Mouse (Mus musculus) gastrocnemius, adult 18-20 months (tissue): Measurements from ENCODE around the gene Olfr6. TPM values are rescaled to one million over a fixed set of nuclear protein-coding genes. Genes with fewer than 3 reads are reported as not detected.
"Not testable (repeated sequence)": the region's sequence is repeated elsewhere in the genome, so short reads cannot be mapped to it uniquely, and the experiment has no call there.

ENCODE experiments used
- DNase-seq: peaks from one replicate; pipeline ENCODE4 v3.0.0; 2021; ENCODE audit warnings: low spot score
- long read RNA-seq, 2 experiments: library from polyadenylated mRNA; stranded (forward); transcript quantifications; one replicate each; pipeline ENCODE4 v2.0.0; 2021
- total RNA-seq, 2 experiments: library from RNA; stranded (reverse); gene quantifications; 2 replicates each; pipeline ENCODE4 v1.2.3; 2021

Olfr6 gene
- total RNA-seq = not detected
- long read RNA-seq, experiment 1 = 0 reads
- long read RNA-seq, experiment 2 = 0 reads

DNA sequence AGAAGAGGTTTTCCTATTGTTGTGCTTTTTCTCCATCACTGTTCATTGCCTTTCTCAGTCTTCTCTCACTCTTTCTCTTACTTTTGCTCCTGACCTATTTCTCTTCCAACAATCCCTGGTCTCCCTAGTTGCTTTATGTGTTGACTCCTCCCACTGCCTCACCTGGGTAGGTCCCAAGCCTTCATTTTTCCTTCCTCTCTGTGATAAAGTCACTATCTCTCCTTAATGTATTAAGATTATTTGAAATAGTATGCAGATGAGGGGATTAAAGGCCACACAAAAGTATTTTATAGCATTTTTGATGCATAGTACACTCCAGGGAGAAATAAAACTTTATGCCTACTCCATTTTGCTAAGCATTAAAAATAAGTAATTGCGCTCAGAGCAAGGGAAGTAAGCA lies at the start of gene Olfr6:
TSS of gene Olfr6 (minus strand) at position 101 of the 400 bp plus-strand sequence.
- no peak for DNase-seq

DNA sequence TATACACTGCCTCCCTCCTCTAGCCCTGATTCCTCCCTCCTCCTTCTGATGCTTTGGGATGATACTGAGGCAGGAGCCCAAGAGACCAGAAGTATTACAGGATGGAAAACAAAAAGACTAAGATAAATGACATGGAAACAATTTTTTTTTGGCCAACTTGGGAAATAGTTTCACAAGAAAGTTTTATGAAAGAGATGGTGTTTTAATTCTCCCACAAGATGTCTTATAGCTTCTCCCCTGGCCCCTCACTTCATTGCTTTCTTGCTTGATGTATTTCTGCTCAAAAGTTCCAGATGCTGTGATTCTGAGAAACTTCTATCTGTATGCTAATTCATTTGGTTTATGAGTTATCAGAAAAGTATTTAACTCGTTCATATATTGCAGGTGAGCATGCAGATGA lies 42.2 kb upstream of the Olfr6 start, which contains the start of gene Olfr2:
TSS of gene Olfr2 (minus strand) at position 101 of the 400 bp plus-strand sequence.
- no peak for DNase-seq

DNA sequence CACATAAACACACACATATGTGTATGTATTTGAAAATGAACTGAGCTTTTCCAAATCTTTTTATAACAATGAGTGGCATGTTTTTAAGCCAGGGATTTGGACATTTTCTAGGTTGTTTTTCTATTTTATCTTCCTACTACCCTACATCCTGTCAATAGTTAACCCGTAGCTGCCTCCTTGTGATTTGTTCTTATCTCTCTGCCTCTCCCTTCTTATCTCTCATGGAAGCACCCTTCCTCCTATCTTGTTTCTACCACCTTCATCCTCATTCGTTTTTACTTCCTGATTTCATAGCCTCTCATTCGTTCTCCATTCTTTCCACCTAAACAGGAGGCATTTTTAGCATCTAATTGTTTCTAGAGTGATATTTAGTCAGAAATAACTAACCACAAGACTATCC lies 40.4 kb upstream of the Olfr6 start:
- no peak for DNase-seq

DNA sequence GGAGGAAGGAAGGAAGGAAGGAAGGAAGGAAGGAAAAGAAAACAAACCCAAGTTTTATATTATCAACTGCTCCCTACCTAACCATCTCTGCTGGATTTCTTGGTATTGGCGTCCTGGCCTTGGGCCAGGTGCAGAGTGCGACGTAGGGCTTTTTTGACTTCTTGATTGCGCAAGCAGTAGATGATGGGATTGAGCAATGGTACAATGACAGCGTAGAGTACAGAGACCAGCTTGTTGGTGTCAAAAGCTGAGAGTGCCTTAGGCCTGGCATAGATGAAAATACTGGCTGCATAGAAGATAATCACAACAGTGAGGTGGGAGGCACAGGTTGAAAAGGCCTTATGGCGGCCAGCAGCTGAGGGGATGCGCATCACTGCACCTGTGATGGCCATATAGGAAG lies 37.1 kb upstream of the Olfr6 start:
- no peak for DNase-seq

DNA sequence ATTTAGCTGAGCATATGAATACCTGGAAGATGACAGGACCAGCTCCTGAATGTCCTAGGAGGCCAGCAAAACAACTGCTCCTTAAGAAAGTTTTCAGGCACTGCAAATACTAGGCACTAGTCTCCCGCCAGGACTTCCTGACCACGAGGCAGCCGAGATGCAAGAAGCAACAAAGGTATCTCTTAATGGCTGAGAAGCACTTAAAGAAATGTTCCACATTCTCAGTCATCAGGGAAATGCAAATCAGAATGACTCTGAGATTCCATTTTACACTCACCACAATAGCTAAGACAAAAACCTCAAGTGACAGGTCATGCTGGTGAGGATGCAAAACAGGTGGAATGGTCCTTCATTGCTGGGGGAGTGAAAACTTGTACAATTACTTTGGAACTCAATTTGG lies 21.5 kb upstream of the Olfr6 start:
- no peak for DNase-seq

DNA sequence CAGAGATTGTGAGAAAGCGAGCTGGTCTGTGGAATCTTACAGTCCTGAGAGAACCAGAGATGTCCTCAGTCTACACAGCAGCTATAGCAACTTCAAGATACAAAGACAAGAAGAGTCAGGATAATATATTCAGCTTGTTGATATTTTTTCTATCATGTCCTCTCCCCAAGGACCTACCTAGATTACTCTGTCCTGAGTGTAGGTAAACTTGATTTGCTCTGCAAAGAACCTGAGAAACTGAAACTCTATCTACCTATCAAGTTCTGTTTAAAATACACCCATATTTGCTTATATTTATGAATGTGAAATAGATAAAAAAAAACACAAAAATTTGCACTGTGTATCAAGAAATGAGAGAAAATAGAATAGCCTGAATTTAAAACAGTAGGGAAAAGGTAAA lies 11.6 kb upstream of the Olfr6 start, which contains the start of gene Olfr711:
TSS of gene Olfr711 (minus strand) at position 101 of the 400 bp plus-strand sequence.
- DNase-seq = no peak

DNA sequence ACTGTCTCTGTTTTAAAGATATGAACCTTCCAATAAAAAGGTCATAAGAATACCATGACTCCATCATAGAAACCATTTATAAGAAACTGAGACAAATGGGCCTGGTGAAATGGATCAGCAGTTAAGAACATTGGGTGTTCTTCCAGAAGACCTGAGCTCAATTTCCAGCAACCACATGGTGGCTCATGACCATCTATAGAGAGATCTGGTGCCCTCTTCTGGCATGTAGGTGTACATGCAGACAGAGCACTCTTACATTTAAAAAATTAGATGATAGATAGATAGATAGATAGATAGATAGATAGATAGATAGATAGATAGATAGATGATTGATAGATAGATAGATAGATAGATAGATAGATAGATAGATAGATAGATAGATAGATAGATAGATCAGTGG lies 3.8 kb upstream of the Olfr6 start:
- not testable (repeated sequence) for DNase-seq

DNA sequence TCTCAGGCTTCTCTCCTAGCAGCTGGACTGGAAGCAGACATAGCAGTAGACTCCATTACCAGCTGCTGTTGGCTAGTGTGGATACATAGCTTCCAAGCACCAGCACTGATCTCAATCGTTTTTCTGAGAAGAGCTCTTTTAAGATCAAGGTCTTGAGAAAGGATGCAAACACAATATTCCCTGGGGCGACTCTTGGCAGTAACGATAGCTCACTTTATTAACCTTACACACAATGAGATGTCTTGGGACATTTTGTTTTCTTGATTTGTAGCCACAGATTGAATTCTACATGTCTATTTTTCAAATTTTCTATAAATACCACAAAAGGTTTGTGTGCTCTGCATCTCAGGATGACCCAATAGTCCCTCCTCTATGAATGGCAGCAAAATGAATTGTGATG lies 15.5 kb downstream of the Olfr6 start, which contains the start of gene Olfr710:
TSS of gene Olfr710 (minus strand) at position 101 of the 400 bp plus-strand sequence.
- no peak for DNase-seq

DNA sequence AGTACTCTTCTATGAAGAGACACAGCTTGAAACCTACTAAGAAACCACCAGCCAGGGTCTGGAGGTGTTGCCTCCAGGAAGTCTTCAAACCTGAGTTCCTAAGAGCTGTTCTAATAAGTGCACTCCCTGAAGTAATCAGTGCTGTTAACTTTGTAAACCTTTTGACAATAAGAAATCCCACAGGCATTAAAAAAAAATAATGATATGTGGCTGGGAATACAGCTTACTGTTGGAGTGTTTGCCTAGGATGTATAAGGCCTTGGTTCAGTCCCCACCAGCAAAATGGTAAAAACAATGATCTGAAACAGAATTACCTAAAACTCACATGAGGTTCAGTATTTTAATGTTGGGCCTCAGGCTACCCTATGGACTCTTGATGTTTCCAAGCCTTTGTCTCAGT lies 31.6 kb downstream of the Olfr6 start, which contains the start of gene Olfr709-ps1:
TSS of gene Olfr709-ps1 (minus strand) at position 101 of the 400 bp plus-strand sequence.
- no peak for DNase-seq

DNA sequence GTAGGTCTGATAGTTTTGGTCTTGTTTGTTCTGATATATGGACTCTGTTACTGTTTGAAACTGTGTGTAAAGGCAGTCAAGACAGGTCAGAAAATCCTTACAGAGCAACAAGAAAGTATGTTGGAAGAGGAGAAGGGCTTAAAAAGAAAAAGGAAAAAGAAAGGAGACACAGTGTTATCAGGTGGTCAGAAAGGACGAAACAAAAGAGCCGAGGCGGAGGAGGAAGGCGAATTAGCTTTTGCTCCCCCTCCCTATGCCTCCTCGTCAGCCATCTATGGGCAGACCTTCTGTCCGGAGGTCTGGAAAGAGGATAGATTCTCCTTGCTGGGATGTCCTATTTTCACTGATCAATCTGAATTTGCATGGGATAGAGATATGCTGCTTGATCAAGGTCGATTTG lies 42.8 kb downstream of the Olfr6 start:
- not testable (repeated sequence) for DNase-seq

DNA sequence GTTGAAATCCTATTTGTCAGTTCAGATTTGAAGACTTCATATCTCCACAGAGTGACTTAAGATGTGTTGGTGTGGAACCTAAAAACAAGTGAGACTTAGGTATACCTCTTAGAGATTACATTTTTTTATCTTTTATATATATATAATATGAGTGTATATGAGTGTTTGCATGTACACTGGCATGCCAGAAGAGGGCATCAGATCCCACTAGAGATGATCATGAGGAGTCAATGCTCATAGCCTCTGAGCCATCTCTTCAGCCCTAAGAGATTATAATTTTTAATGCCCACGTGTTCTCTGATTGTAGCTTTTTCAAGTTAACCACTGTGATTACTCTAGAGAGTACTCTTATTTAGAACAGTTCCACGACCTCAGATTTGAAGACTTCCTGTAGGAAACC lies 56.1 kb downstream of the Olfr6 start, which contains the start of gene Olfr1532-ps1:
TSS of gene Olfr1532-ps1 (plus strand) at position 326 of the 400 bp plus-strand sequence.
- no peak for DNase-seq

Other genes starting within 250 kb of the Olfr6 start
- not detected for gene Olfr695, start 247.5 kb downstream of the Olfr6 start, total RNA-seq
- not detected for gene Olfr697, start 221.5 kb downstream of the Olfr6 start, total RNA-seq
- gene Olfr698, start 208.5 kb downstream of the Olfr6 start, total RNA-seq = not detected
- gene Olfr699, start 170.7 kb downstream of the Olfr6 start, total RNA-seq = not detected
- gene Olfr700, start 155.1 kb downstream of the Olfr6 start, total RNA-seq = not detected
- not detected for gene Olfr701, start 149.8 kb downstream of the Olfr6 start, total RNA-seq
- not detected for gene Olfr702, start 130.0 kb downstream of the Olfr6 start, total RNA-seq
- gene Olfr703, start 120.6 kb downstream of the Olfr6 start, total RNA-seq = not detected
- not detected for gene Olfr704, start 100.8 kb downstream of the Olfr6 start, total RNA-seq
- not detected for gene Olfr705, start 87.0 kb downstream of the Olfr6 start, total RNA-seq
- not detected for gene Olfr706, start 75.8 kb downstream of the Olfr6 start, total RNA-seq
- gene Olfr707, start 62.7 kb downstream of the Olfr6 start, total RNA-seq = not detected
- gene Olfr1532-ps1, start 55.9 kb downstream of the Olfr6 start, total RNA-seq = not detected
- gene Olfr709-ps1, start 31.7 kb downstream of the Olfr6 start, total RNA-seq = not detected
- not detected for gene Olfr710, start 15.6 kb downstream of the Olfr6 start, total RNA-seq
- not detected for gene Olfr711, start 11.5 kb upstream of the Olfr6 start, total RNA-seq
- not detected for gene Olfr2, start 42.1 kb upstream of the Olfr6 start, total RNA-seq
- not detected for gene Olfr713, start 67.2 kb upstream of the Olfr6 start, total RNA-seq
- gene Olfr714, start 107.0 kb upstream of the Olfr6 start, total RNA-seq = not detected
- gene Olfr17, start 129.3 kb upstream of the Olfr6 start, total RNA-seq = not detected
- not detected for gene Olfr715b, start 146.4 kb upstream of the Olfr6 start, total RNA-seq
- gene Olfr715, start 167.1 kb upstream of the Olfr6 start, total RNA-seq = not detected
- gene Olfr716, start 174.4 kb upstream of the Olfr6 start, total RNA-seq = not detected
- not detected for gene Nlrp14, start 203.1 kb upstream of the Olfr6 start, total RNA-seq
- gene Rbmxl2, start 245.5 kb upstream of the Olfr6 start, total RNA-seq = not detected